8 mouse cellular contexts compared by ENCODE assay signal in genomic region chrX:7573176-7574086, GRCm38 (mm10). TPM values are rescaled to one million over a fixed set of nuclear protein-coding genes. Genes with fewer than 3 reads are reported as not detected.
DNase-seq lines count a peak whose midpoint lies in the region; ATAC-seq and TF ChIP-seq lines count a peak whose summit lies in the region.

Foxp3 (plus strand) TSS chrX:7573644.

- peak within 1 kb of the TSS; percentile 53 for H3K27ac ChIP-seq in kidney, adult 2 months (ENCODE audit: insufficient read depth, low read depth, low read length)
- H3K27ac ChIP-seq in liver, embryonic 16.5 days (ENCODE audit: low read length) = peak within 1 kb of the TSS; percentile 79

- no peaks in the 10 kb centered on the region for H3K27me3 ChIP-seq in G1E (ENCODE audit: insufficient read depth, low read length)
- no peaks in the 10 kb centered on the region for H3K27me3 ChIP-seq in kidney, adult 2 months (replicated peaks; ENCODE audit: control insufficient read depth, insufficient read depth, low read length)
- no peaks in the 10 kb centered on the region for H3K27me3 ChIP-seq in liver, embryonic 16.5 days (ENCODE audit: control insufficient read depth, insufficient read depth, low read depth, low read length)

- peak within 1 kb of the TSS; percentile 81 for H3K4me2 ChIP-seq in liver, embryonic 16.5 days (ENCODE audit: low read depth, low read length)

- no peak for TF ChIP-seq POLR2A in kidney, adult 2 months (IDR thresholded peaks at IDR 0.05; ENCODE audit: low read depth, low read length)

- 17% methylated on average over 46 of the region's 72 CpGs for WGBS in kidney, adult 2 months
- 35% methylated on average over 63 of the region's 72 CpGs for WGBS in liver, embryonic 16.5 days (ENCODE audit: insufficient replicate concordance)

- peaks cover 56% of the 10 kb centered on the region for H3K4me1 ChIP-seq in G1E (ENCODE audit: insufficient read depth, low read depth, low read length)
- no peaks in the 10 kb centered on the region for H3K4me1 ChIP-seq in kidney, adult 2 months (ENCODE audit: control insufficient read depth, insufficient read depth, low read length)
- H3K4me1 ChIP-seq in liver, embryonic 16.5 days (ENCODE audit: control insufficient read depth, low read depth, low read length) = peaks cover 15% of the 10 kb centered on the region

- peaks cover 14% of the 10 kb centered on the region for H3K36me3 ChIP-seq in G1E (replicated peaks)
- no peaks in the 10 kb centered on the region for H3K36me3 ChIP-seq in kidney, adult 2 months (ENCODE audit: control insufficient read depth, insufficient read depth, low read length)
- H3K36me3 ChIP-seq in liver, embryonic 16.5 days (ENCODE audit: control insufficient read depth, insufficient read depth) = no peaks in the 10 kb centered on the region

- H3K4me3 ChIP-seq in G1E (ENCODE audit: low read depth, low read length) = peak within 1 kb of the TSS; percentile 75
- peak within 1 kb of the TSS; percentile 70 for H3K4me3 ChIP-seq in kidney, adult 2 months (ENCODE audit: insufficient read depth, low read depth, low read length)
- peak within 1 kb of the TSS; percentile 74 for H3K4me3 ChIP-seq in liver, embryonic 16.5 days (ENCODE audit: low read depth, low read length)

- no peaks in the 10 kb centered on the region for H3K9me3 ChIP-seq in G1E (replicated peaks)
- H3K9me3 ChIP-seq in liver, embryonic 16.5 days (replicated peaks; ENCODE audit: control insufficient read depth, low read length) = no peaks in the 10 kb centered on the region

- DNase-seq in 3T3-L1 (ENCODE audit: low read depth, low spot score) (peak; percentile 15), G1E (ENCODE audit: low spot score) (no peak)
- peak; percentile 10 for DNase-seq in embryo, embryonic 9.5 days (ENCODE audit: extremely low spot score)
- DNase-seq in heart, adult 8-10 months (ENCODE audit: low spot score) = peak; percentile 11
- peak; percentile 10 for DNase-seq in kidney, adult 2 months
- DNase-seq in ovary, postnatal 36 days (ENCODE audit: low spot score) = peak; percentile 14
- DNase-seq in natural killer cell, adult 2 months (ENCODE audit: low spot score in 2 of 2) = no peak

- no peak for TF ChIP-seq CTCF in G1E (IDR thresholded peaks at IDR 0.05; ENCODE audit: low read depth, low read length)
- TF ChIP-seq CTCF in kidney, adult 2 months (conservative IDR thresholded peaks at IDR 0.05; ENCODE audit: insufficient read depth, insufficient read length, low read depth, low read length) = no peak

- H3K9ac ChIP-seq in liver, embryonic 16.5 days (ENCODE audit: low read depth, low read length) = peak within 1 kb of the TSS; percentile 76

- no peak for ATAC-seq in G1E (ENCODE audit: extremely low read depth, insufficient number of reproducible peaks, low FRiP score, poor library complexity, severe bottlenecking)
- ATAC-seq in liver, embryonic 16.5 days (ENCODE audit: low read depth) = peak; percentile 35

RNA-seq across cellular contexts. Expression of gene Foxp3, which starts in this region (rescaled TPM):
- total RNA-seq in G1E (2014; fragmentation: Nextera tagmentation) (not detected in 2 replicates), G1E (2017) (0.11 and 0.52 TPM in 2 replicates)
- polyA plus RNA-seq in G1E (2012) = 0.96 and 2.2 TPM in 2 replicates
- not detected for total RNA-seq in heart, adult 8-10 months (2022)
- 0.08 and 0.92 TPM in 2 replicates for polyA plus RNA-seq in kidney, adult 2 months (2012; rRNA removed)
- 0.09 TPM in 1 of 2 replicates, not detected in the other for polyA plus RNA-seq in liver, embryonic 16.5 days (2015; fragmentation: Nextera tagmentation; extraction: Ambion mirVana)

Comparison
In these comparisons a context has a peak if more than half of its experiments do, and no peak if none do; other contexts are left out.
1. Peak in DNase-seq in heart, adult 8-10 months; RNA of the gene not detected or under 1 TPM.
2. Peak in DNase-seq, H3K4me3 ChIP-seq and H3K27ac ChIP-seq in kidney, adult 2 months; RNA of the gene not detected or under 1 TPM.
3. Peak in ATAC-seq, H3K4me3 ChIP-seq, H3K27ac ChIP-seq, H3K9ac ChIP-seq and H3K4me2 ChIP-seq in liver, embryonic 16.5 days; RNA of the gene not detected or under 1 TPM.
4. DNase-seq: peak in 3T3-L1 (single experiment), embryo, embryonic 9.5 days (single experiment) and ovary, postnatal 36 days (single experiment); none in G1E (single experiment) and natural killer cell, adult 2 months (0 of 2).
5. Peak in every context shown above with its lines, with median percentiles within 50 percentile points of each other: H3K4me3 ChIP-seq.